Mouse (Mus musculus): ENCODE measurements around the gene Pcgf2.
"Not testable (repeated sequence)": the region's sequence is repeated elsewhere in the genome, so short reads cannot be mapped to it uniquely, and the experiment has no call there.

The Pcgf2 gene

DNA sequence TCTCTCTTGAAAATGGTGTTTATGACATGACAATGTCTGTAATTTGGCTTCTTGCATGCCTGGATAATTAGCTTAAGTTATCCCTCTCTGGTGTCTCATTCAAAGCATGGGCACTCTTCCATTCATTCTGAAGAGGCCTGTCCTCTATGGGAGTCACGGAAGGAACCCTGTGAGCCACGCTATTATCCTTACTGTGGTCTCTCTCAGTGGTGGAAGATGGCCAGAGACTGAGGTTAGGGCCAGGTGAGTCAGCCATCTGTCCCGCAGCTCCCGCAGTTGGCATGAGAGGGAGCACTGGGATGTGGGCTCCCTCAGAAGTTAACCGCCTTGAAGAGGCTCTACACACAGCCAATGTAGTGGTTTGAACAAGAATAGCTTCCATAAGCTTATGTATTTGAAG lies 50.0 kb downstream of the Pcgf2 start:
- DNase-seq (ENCODE audit: low spot score), result no peak

- DNase-seq (ENCODE audit: low spot score), result not testable (repeated sequence)
These were observed 51.8 kb downstream of the Pcgf2 start for GRCm38 (mm10) chr11:97648541-97648940.

DNA sequence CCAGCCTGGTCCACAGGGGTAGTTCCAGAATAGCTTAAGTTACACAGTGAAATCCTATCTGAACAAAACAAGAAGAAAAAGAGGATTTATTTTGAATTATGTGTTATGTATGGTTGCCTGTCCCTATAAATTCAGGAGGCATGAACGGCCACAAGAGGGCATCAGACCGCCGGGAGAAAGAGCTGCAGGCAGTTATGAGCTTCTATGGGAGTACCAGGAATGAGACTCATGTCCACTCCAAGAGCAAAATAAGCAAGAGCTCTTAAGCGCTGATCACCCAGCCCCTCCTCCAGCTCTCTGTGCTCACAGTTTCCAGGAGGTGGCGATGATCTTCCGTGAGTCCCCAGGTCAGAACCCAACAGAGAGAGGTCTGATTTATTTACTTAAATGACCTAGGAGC lies 55.5 kb downstream of the Pcgf2 start:
- no peak for DNase-seq (ENCODE audit: low spot score)

DNA sequence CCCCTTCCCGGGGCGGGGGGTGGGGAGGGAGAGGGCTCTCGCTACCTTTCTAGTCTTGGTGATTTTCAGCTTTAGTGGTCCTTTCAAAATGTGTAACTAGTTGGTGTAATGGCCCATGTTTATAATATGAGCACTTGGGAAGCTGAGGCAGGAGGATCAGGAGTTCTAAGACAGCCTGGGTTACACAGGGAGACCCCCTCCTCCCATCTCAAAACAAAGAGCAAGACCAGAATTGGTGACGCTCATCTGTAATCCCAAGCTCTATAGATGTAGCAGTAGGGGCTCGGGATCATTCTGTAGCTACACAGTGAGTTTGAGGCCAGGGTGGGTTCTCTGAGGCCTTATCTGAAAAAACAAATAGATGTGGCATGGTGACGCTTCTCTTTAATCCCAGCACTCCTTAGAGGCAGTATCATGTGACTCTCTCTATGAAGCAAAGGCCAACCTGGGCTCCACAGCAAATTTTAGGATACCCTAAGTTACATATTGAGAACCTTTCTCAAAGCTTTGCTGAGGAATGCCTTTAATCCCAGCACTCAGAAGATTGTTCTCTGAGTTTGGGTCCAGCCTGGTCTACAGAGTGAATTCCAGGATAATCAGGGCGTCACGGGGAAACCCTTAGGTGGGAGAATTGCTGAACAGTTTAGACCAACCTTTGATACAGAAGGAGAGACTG lies 56.8 kb downstream of the Pcgf2 start:
- no peak for DNase-seq (ENCODE audit: low spot score)

DNA sequence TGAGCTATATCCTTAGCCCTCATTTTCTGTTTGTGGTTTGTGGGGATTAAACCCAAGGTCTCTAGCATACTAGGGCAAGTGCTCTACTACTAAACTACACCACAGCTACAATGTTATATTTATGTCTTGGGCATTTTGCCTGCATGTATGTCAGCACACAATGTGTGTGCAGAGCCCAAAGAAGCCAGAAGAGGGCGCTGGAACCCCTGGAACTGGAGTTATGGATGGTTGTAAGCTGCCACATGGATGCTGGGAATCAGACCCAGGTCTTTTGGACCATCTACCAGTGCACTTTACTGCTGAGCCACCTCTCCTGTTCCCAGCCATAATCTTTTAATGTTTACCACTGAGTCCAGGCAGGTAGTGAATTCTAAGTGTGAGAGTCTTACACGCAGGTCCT lies 57.6 kb downstream of the Pcgf2 start:
- no peak for DNase-seq (ENCODE audit: low spot score)

DNA sequence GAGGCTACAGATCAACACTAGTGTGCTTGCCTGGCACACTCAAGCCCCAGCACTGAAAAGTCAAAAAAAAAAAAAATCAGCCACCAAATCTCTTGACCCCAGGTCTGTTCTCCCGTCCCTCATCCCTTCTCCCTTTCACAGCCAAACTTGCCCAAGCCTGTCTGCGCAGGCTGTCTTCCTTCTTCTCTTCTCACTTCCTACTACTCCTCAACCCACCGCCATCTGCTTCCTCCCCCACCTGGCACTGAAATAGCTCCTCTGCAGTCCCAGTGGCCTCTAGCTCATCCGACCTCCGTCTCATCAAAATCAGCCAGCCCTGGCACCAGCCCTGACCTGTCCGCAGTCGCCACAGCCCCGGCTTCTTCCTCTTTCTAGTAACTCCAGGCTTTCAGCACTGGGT lies 58.6 kb downstream of the Pcgf2 start:
- DNase-seq (ENCODE audit: low spot score), result no peak
